Mouse (Mus musculus): ENCODE data around the gene S100a11. TPM values are rescaled to one million over a fixed set of nuclear protein-coding genes. Genes with fewer than 3 reads are reported as not detected.

S100a11 gene
- polyA plus RNA-seq, 1 experiment = 1,972 TPM

DNA sequence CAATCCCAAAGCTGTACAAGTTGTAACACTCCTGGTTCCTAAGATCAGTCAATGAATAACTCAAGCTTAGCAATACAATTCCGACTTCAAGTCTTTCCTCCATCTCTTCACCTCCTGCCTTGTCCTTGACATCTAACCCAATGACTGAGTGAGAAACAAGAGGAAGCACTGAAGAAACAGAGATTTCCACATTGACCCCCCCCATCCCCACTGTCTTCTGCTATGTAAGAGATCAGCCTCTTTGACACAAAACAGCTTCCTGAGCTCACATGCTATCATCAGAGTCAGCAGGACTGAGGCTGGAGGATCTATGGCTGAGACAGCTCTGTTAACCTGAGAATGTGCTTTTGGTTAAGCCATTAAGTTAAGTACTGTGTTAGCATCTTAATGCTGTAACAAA lies 9.3 kb upstream of the S100a11 start:
- no peak overlapping the region for H3K4me2 ChIP-seq (ENCODE audit: low read depth)
- TF ChIP-seq MAX (IDR thresholded peaks at IDR 0.05; ENCODE audit: low read depth) = no peak
- no peak for TF ChIP-seq SRF (IDR thresholded peaks at IDR 0.05; ENCODE audit: control insufficient read depth, insufficient read length, low read depth)
- TF ChIP-seq E2F4 (IDR thresholded peaks at IDR 0.05; ENCODE audit: insufficient read depth) = no peak
- TF ChIP-seq MYOD1 (IDR thresholded peaks at IDR 0.05; ENCODE audit: control insufficient read depth in 1 of 3, insufficient read length in 2 of 3, low read depth in 2 of 3) = no peak
- TF ChIP-seq REST (IDR thresholded peaks at IDR 0.05; ENCODE audit: insufficient read depth, insufficient read length) = no peak
- TF ChIP-seq CEBPB (IDR thresholded peaks at IDR 0.05; ENCODE audit: insufficient read depth, poor library complexity, severe bottlenecking) = no peak
- TF ChIP-seq TCF12 (IDR thresholded peaks at IDR 0.05; ENCODE audit: insufficient read depth, poor library complexity, severe bottlenecking) = no peak
- no peak for TF ChIP-seq USF1 (IDR thresholded peaks at IDR 0.05; ENCODE audit: low read depth)
- TF ChIP-seq POLR2AphosphoS2 (IDR thresholded peaks at IDR 0.05; ENCODE audit: insufficient read length, low read depth) = no peak
- no peak for TF ChIP-seq TCF3 (IDR thresholded peaks at IDR 0.05; ENCODE audit: insufficient read length, low read depth)
- TF ChIP-seq MYOG (IDR thresholded peaks at IDR 0.05; ENCODE audit: control insufficient read depth in 1 of 3, insufficient read depth in 1 of 3, insufficient read length in 2 of 3, low read depth in 2 of 3) = no peak
- TF ChIP-seq POLR2A (IDR thresholded peaks at IDR 0.05; ENCODE audit: insufficient read length, low read depth) = no peak
- no peaks in the 10 kb centered on the region for H3K79me2 ChIP-seq (ENCODE audit: control insufficient read depth, insufficient read depth)
- no peaks in the 10 kb centered on the region for H3K27me3 ChIP-seq (ENCODE audit: control insufficient read depth, insufficient read depth, insufficient read length)
- no peaks in the 10 kb centered on the region for H3K36me3 ChIP-seq (ENCODE audit: control insufficient read depth, insufficient read depth)
- H3ac ChIP-seq (ENCODE audit: control insufficient read depth, insufficient read length) = no peak overlapping the region
- H3K4me3 ChIP-seq = no peak overlapping the region

DNA sequence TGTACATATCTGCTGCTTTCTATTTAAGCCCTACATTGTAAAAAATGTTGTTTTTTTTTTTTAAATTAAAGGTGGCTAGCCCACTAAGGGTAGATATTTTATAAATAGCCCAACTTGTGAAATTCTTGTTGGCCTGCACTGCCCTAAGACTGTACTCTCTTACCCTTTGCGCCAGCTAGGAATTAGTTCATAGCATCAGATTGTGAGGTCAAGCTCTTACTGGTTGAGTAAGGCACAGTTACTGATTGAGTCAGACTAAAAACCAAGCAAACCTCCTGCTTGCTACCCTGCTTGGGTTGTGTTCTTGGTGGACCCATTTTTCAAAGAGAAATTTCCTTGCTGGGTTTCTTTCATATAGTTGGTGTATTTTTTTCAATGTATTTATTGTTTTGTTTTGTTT lies 8.5 kb upstream of the S100a11 start:
- no peaks in the 10 kb centered on the region for H3K79me2 ChIP-seq (ENCODE audit: control insufficient read depth, insufficient read depth)
- no peaks in the 10 kb centered on the region for H3K27me3 ChIP-seq (ENCODE audit: control insufficient read depth, insufficient read depth, insufficient read length)
- no peak overlapping the region for H3ac ChIP-seq (ENCODE audit: control insufficient read depth, insufficient read length)
- H3K36me3 ChIP-seq (ENCODE audit: control insufficient read depth, insufficient read depth) = no peaks in the 10 kb centered on the region
- TF ChIP-seq POLR2AphosphoS2 (IDR thresholded peaks at IDR 0.05; ENCODE audit: insufficient read length, low read depth) = no peak
- no peak for TF ChIP-seq POLR2A (IDR thresholded peaks at IDR 0.05; ENCODE audit: insufficient read length, low read depth)
- no peak for TF ChIP-seq MYOG (IDR thresholded peaks at IDR 0.05; ENCODE audit: control insufficient read depth in 1 of 3, insufficient read depth in 1 of 3, insufficient read length in 2 of 3, low read depth in 2 of 3)
- no peak for TF ChIP-seq E2F4 (IDR thresholded peaks at IDR 0.05; ENCODE audit: insufficient read depth)
- no peak for TF ChIP-seq SRF (IDR thresholded peaks at IDR 0.05; ENCODE audit: control insufficient read depth, insufficient read length, low read depth)
- no peak for TF ChIP-seq TCF3 (IDR thresholded peaks at IDR 0.05; ENCODE audit: insufficient read length, low read depth)
- TF ChIP-seq CEBPB (IDR thresholded peaks at IDR 0.05; ENCODE audit: insufficient read depth, poor library complexity, severe bottlenecking) = no peak
- no peak for TF ChIP-seq REST (IDR thresholded peaks at IDR 0.05; ENCODE audit: insufficient read depth, insufficient read length)
- no peak for TF ChIP-seq MAX (IDR thresholded peaks at IDR 0.05; ENCODE audit: low read depth)
- TF ChIP-seq USF1 (IDR thresholded peaks at IDR 0.05; ENCODE audit: low read depth) = no peak
- no peak for TF ChIP-seq MYOD1 (IDR thresholded peaks at IDR 0.05; ENCODE audit: control insufficient read depth in 1 of 3, insufficient read length in 2 of 3, low read depth in 2 of 3)
- TF ChIP-seq TCF12 (IDR thresholded peaks at IDR 0.05; ENCODE audit: insufficient read depth, poor library complexity, severe bottlenecking) = no peak
- H3K4me2 ChIP-seq (ENCODE audit: low read depth) = no peak overlapping the region
- no peak overlapping the region for H3K4me3 ChIP-seq

DNA sequence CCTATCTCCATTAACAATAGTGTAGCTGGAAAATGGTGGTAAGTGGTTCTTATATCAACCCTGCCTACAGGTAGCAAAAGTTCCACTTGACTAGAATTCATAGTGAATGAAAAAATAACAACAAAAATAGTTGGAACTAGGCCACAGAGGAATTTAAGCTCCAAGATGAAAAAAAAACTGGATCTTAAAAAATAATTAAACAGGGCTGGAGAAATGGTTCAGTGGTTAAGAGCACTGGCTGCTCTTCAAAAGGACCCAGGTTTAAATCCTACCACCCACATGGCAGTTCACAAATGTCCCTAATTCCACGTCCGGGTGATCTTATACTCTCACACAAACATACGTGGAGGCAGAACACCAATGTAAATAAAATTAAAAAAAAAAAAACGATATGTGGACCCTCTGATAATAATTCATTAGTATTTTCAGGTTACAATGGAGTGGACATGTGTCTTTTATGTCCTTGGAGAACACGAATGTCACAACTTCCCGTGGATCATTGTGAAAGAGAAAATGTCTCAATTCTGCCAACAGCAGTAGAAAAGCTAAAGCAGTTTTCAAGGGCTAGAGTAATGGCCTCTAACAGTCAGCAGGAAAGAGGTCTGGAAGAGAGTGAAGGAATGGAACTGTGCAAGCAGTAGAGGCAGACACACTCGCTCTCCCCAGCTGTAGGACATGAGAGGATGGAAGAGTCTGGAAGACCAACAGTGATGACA lies 7.7 kb upstream of the S100a11 start:
- Histone ChIP-seq H3ac (ENCODE audit: control insufficient read depth, insufficient read length) (no peak overlapping the region), H3K36me3 (ENCODE audit: control insufficient read depth, insufficient read depth) (no peaks in the 10 kb centered on the region), H3K27me3 (ENCODE audit: control insufficient read depth, insufficient read depth, insufficient read length) (no peaks in the 10 kb centered on the region), H3K4me2 (ENCODE audit: low read depth) (no peak overlapping the region), H3K79me2 (ENCODE audit: control insufficient read depth, insufficient read depth) (no peaks in the 10 kb centered on the region), H3K4me3 (no peak overlapping the region)
- TF ChIP-seq REST (IDR thresholded peaks at IDR 0.05; ENCODE audit: insufficient read depth, insufficient read length) (no peak), POLR2AphosphoS2 (IDR thresholded peaks at IDR 0.05; ENCODE audit: insufficient read length, low read depth) (no peak), MAX (IDR thresholded peaks at IDR 0.05; ENCODE audit: low read depth) (no peak)

DNA sequence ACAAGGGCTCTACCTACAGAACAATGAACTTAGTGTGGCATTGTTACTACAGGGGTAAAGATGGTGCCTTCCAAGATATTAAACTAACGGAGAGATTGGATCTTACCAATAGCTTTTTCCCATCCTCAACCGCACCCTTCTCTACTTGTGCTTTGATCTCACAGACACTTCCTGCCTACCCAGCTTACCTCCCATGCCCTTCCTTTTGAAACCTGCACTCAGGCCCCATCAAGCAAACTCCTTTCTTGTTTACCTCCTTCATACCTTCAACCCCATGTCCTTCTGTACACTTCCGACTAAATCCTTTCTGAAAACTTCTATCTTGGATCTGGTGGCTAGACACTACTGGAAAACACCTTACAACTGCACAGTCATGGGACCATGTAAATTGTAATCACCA lies 5.7 kb upstream of the S100a11 start:
- no peak overlapping the region for H3K4me2 ChIP-seq (ENCODE audit: low read depth)
- no peak overlapping the region for H3ac ChIP-seq (ENCODE audit: control insufficient read depth, insufficient read length)
- H3K36me3 ChIP-seq (ENCODE audit: control insufficient read depth, insufficient read depth) = no peaks in the 10 kb centered on the region
- TF ChIP-seq MYOD1 (IDR thresholded peaks at IDR 0.05; ENCODE audit: control insufficient read depth in 1 of 3, insufficient read length in 2 of 3, low read depth in 2 of 3) (no peak), SRF (IDR thresholded peaks at IDR 0.05; ENCODE audit: control insufficient read depth, insufficient read length, low read depth) (no peak), TCF3 (IDR thresholded peaks at IDR 0.05; ENCODE audit: insufficient read length, low read depth) (no peak), MYOG (IDR thresholded peaks at IDR 0.05; ENCODE audit: control insufficient read depth in 1 of 3, insufficient read depth in 1 of 3, insufficient read length in 2 of 3, low read depth in 2 of 3) (no peak), USF1 (IDR thresholded peaks at IDR 0.05; ENCODE audit: low read depth) (no peak)
- H3K4me3 ChIP-seq = no peak overlapping the region
- no peaks in the 10 kb centered on the region for H3K27me3 ChIP-seq (ENCODE audit: control insufficient read depth, insufficient read depth, insufficient read length)
- H3K79me2 ChIP-seq (ENCODE audit: control insufficient read depth, insufficient read depth) = no peaks in the 10 kb centered on the region

DNA sequence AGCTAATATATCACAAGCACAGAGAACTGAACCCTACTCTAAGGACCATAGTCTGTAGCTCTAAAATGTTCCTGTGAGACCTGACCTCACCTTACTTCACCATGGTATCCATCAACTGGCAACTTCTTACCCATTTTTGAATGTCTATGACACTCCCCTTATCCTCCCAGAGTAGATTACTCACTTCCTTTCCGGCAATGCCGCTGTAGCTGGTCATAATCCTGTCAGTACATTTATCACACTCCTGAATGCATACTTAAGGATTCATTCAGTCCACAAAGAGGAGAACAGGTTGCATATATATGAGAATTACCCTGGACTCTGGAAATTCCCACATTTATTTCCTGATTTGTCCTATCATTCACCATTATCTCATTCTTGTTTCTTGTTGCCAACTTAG lies 2.9 kb upstream of the S100a11 start:
- TF ChIP-seq REST (IDR thresholded peaks at IDR 0.05; ENCODE audit: insufficient read depth, insufficient read length) = no peak
- TF ChIP-seq POLR2AphosphoS2 (IDR thresholded peaks at IDR 0.05; ENCODE audit: insufficient read length, low read depth) = no peak
- TF ChIP-seq MAX (IDR thresholded peaks at IDR 0.05; ENCODE audit: low read depth) = no peak
- TF ChIP-seq MYOG (IDR thresholded peaks at IDR 0.05; ENCODE audit: control insufficient read depth in 1 of 3, insufficient read depth in 1 of 3, insufficient read length in 2 of 3, low read depth in 2 of 3) = no peak
- TF ChIP-seq E2F4 (IDR thresholded peaks at IDR 0.05; ENCODE audit: insufficient read depth) = no peak
- TF ChIP-seq MYOD1 (IDR thresholded peaks at IDR 0.05; ENCODE audit: control insufficient read depth in 1 of 3, insufficient read length in 2 of 3, low read depth in 2 of 3) = no peak
- no peak for TF ChIP-seq CEBPB (IDR thresholded peaks at IDR 0.05; ENCODE audit: insufficient read depth, poor library complexity, severe bottlenecking)
- TF ChIP-seq TCF12 (IDR thresholded peaks at IDR 0.05; ENCODE audit: insufficient read depth, poor library complexity, severe bottlenecking) = no peak
- TF ChIP-seq SRF (IDR thresholded peaks at IDR 0.05; ENCODE audit: control insufficient read depth, insufficient read length, low read depth) = no peak
- TF ChIP-seq POLR2A (IDR thresholded peaks at IDR 0.05; ENCODE audit: insufficient read length, low read depth) = no peak
- no peak for TF ChIP-seq TCF3 (IDR thresholded peaks at IDR 0.05; ENCODE audit: insufficient read length, low read depth)
- TF ChIP-seq USF1 (IDR thresholded peaks at IDR 0.05; ENCODE audit: low read depth) = no peak
- no peak overlapping the region for H3K4me3 ChIP-seq
- peaks cover 14% of the 10 kb centered on the region for H3K79me2 ChIP-seq (ENCODE audit: control insufficient read depth, insufficient read depth)
- no peaks in the 10 kb centered on the region for H3K36me3 ChIP-seq (ENCODE audit: control insufficient read depth, insufficient read depth)
- no peak overlapping the region for H3K4me2 ChIP-seq (ENCODE audit: low read depth)
- H3ac ChIP-seq (ENCODE audit: control insufficient read depth, insufficient read length) = no peak overlapping the region
- no peaks in the 10 kb centered on the region for H3K27me3 ChIP-seq (ENCODE audit: control insufficient read depth, insufficient read depth, insufficient read length)

All from myocyte (in vitro differentiated cells).